Mouse (Mus musculus): ENCODE results near the gene Ccnt1. TPM values are rescaled to one million over a fixed set of nuclear protein-coding genes. Genes with fewer than 3 reads are reported as not detected.

Gene Ccnt1
- total and polyA plus RNA-seq, 3 experiments, result 19.5 to 63.2 (median 44.0) TPM

- Histone ChIP-seq H3K36me3 (ENCODE audit: control insufficient read depth in 1 of 2, insufficient read depth in 2 of 2, low read length in 2 of 2) (peaks cover 0 to 14% of the 10 kb centered on the region in 2 experiments; a peak in 2 of 4 replicates), H3K9ac (ENCODE audit: control insufficient read depth, low read depth, low read length, poor library complexity, severe bottlenecking) (no peak overlapping the region), H3K79me2 (ENCODE audit: control insufficient read depth, insufficient read depth, low read length, poor library complexity) (peaks cover 26% of the 10 kb centered on the region), H3K4me1 (ENCODE audit: control insufficient read depth in 1 of 2, insufficient read depth in 2 of 2, low read length in 2 of 2) (peaks cover 6 to 32% of the 10 kb centered on the region in 2 experiments), H3K9me3 (replicated peaks; ENCODE audit: insufficient read depth, low read length) (no peaks in the 10 kb centered on the region), H3K27ac (ENCODE audit: control insufficient read depth, low read depth, low read length) (no peak overlapping the region), H3K27me3 (ENCODE audit: control insufficient read depth in 1 of 2, insufficient read depth in 2 of 2, low read length in 2 of 2) (no peaks in the 10 kb centered on the region), H3K4me3 (ENCODE audit: control insufficient read depth in 1 of 2, insufficient read depth in 1 of 2, low read depth in 2 of 2, low read length in 2 of 2) (no peak overlapping the region)
- TF ChIP-seq USF2 (IDR thresholded peaks at IDR 0.05; ENCODE audit: borderline replicate concordance in 1 of 2, insufficient read depth in 1 of 2, low read depth in 1 of 2, low read length in 2 of 2) (no peak), POLR2AphosphoS5 (IDR thresholded peaks at IDR 0.05; ENCODE audit: borderline replicate concordance, low read depth, low read length) (peak; percentile 95; the same call in 1 of the 2 replicates)
- no peak for DNase-seq (ENCODE audit: low read depth, low spot score)
These were observed 41.5 kb upstream of the Ccnt1 start for GRCm38 (mm10) chr15:98612229-98612628.

DNA sequence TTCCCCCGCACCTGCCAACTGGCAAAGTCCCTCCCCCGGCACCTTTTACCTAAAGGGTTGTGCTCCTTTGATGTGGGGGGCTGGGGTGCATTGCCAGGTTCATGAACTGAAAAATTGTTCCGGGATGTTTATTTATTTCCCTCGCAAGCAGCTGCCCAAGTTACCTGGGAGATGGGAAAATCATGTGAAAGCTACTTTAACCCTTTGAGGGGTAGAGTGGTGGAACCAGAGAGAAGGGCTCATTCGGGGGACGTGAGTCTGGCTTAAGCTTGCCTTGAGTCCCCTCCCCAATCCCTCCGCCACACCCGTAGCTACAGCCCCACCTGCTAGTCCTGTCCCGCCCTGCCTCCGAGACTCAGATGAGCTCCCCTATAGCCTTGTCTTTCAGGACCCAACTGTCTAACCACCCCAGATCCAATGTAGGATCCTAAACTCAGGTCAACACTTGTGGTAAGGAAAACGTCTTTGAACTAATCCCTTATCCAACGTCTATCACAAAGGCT lies 39.5 kb upstream of the Ccnt1 start:
- Histone ChIP-seq H3K79me2 (ENCODE audit: control insufficient read depth, insufficient read depth, low read length, poor library complexity) (peaks cover 42% of the 10 kb centered on the region), H3K36me3 (ENCODE audit: control insufficient read depth in 1 of 2, insufficient read depth in 2 of 2, low read length in 2 of 2) (peaks cover 0 to 29% of the 10 kb centered on the region in 2 experiments; a peak in 3 of 4 replicates), H3K27ac (ENCODE audit: control insufficient read depth, low read depth, low read length) (no peak overlapping the region), H3K4me3 (ENCODE audit: control insufficient read depth in 1 of 2, insufficient read depth in 1 of 2, low read depth in 2 of 2, low read length in 2 of 2) (peak overlapping the region; percentile 81 to 98), H3K4me1 (ENCODE audit: control insufficient read depth in 1 of 2, insufficient read depth in 2 of 2, low read length in 2 of 2) (peaks cover 12 to 42% of the 10 kb centered on the region in 2 experiments), H3K27me3 (ENCODE audit: control insufficient read depth in 1 of 2, insufficient read depth in 2 of 2, low read length in 2 of 2) (no peaks in the 10 kb centered on the region), H3K9ac (ENCODE audit: control insufficient read depth, low read depth, low read length, poor library complexity, severe bottlenecking) (peak overlapping the region; percentile 85), H3K9me3 (replicated peaks; ENCODE audit: insufficient read depth, low read length) (no peaks in the 10 kb centered on the region)
- TF ChIP-seq NELFE (IDR thresholded peaks at IDR 0.05; ENCODE audit: low read depth, low read length) (0 out of 2 replicates have a peak, but pooled peaks have one; percentile 20), GATA1 (IDR thresholded peaks at IDR 0.05; ENCODE audit: low read depth, low read length) (no peak), POLR2AphosphoS5 (IDR thresholded peaks at IDR 0.05; ENCODE audit: borderline replicate concordance, low read depth, low read length) (no peak), EP300 (IDR thresholded peaks at IDR 0.05; ENCODE audit: low read depth in 1 of 2, low read length in 2 of 2) (no peak), TCF12 (IDR thresholded peaks at IDR 0.05; ENCODE audit: low read depth, low read length) (no peak), ETS1 (IDR thresholded peaks at IDR 0.05; ENCODE audit: low read depth, low read length) (no peak), GABPA (IDR thresholded peaks at IDR 0.05; ENCODE audit: low read depth, low read length) (no peak), ZMIZ1 (IDR thresholded peaks at IDR 0.05; ENCODE audit: low read depth, low read length) (peak; percentile 45; the same call in 1 of the 2 replicates), SIN3A (IDR thresholded peaks at IDR 0.05; ENCODE audit: low read length) (no peak), ZNF384 (IDR thresholded peaks at IDR 0.05; ENCODE audit: low read depth, low read length) (no peak), KAT2A (conservative IDR thresholded peaks at IDR 0.05; ENCODE audit: low read depth, low read length) (no peak), MXI1 (IDR thresholded peaks at IDR 0.05; ENCODE audit: low read depth, low read length) (peak; percentile 55; the same call in 1 of the 2 replicates), TBP (IDR thresholded peaks at IDR 0.05; ENCODE audit: low read depth, low read length) (0 out of 2 replicates have a peak, but pooled peaks have one; percentile 22), POLR2A (IDR thresholded peaks at IDR 0.05; ENCODE audit: control insufficient read depth in 1 of 2, insufficient read depth in 1 of 2, low read depth in 1 of 2, low read length in 2 of 2, poor library complexity in 1 of 2) (no peak), RCOR1 (IDR thresholded peaks at IDR 0.05; ENCODE audit: low read depth, low read length) (0 out of 2 replicates have a peak, but pooled peaks have one; percentile 19), TAL1 (IDR thresholded peaks at IDR 0.05; ENCODE audit: low read length) (no peak), MAZ (IDR thresholded peaks at IDR 0.05; ENCODE audit: low read depth, low read length) (0 out of 2 replicates have a peak, but pooled peaks have one; percentile 16)
- peak; percentile 47 for DNase-seq (ENCODE audit: low read depth, low spot score)
